In genomic region chr12:106685986-106686385, GRCm38 (mm10) we compare ENCODE assay signal across 15 mouse cellular contexts.
"Had no signal": no experiment of that assay in that cellular context is flagged by ENCODE, and none has a peak within 500 bp of the region (broad histone marks: within the 10 kb centered on the region; RNA-seq: fewer than 3 reads in every experiment).

No protein-coding gene starts in this region.

- H3K4me1 ChIP-seq: neural tube, embryonic 12.5 days had no signal

- H3K4me3 ChIP-seq: limb, embryonic 13.5 days; midbrain, embryonic 13.5 days; neural tube, embryonic 12.5 days had no signal

- DNase-seq: kidney, adult 11 months; kidney, adult 9 months; kidney, postnatal 4 days; left cerebral cortex, postnatal 4 days; lung, adult 18-20 months; retina, postnatal 1 day; right cerebral cortex, postnatal 4 days; spleen, adult 18-20 months; thymus, adult 2 months; thymus, postnatal 4 days had no signal

- H3K9me3 ChIP-seq: limb, embryonic 13.5 days; midbrain, embryonic 13.5 days; neural tube, embryonic 12.5 days had no signal

- ATAC-seq: midbrain, embryonic 13.5 days had no signal

- H3K9ac ChIP-seq: limb, embryonic 13.5 days; liver, embryonic 14.5 days; midbrain, embryonic 13.5 days; neural tube, embryonic 12.5 days had no signal

- H3K36me3 ChIP-seq: limb, embryonic 13.5 days; midbrain, embryonic 13.5 days; neural tube, embryonic 12.5 days had no signal

- H3K27ac ChIP-seq: kidney, postnatal 0 days; limb, embryonic 13.5 days; liver, embryonic 14.5 days; midbrain, embryonic 13.5 days; neural tube, embryonic 12.5 days had no signal

- H3K4me2 ChIP-seq: limb, embryonic 13.5 days; midbrain, embryonic 13.5 days; neural tube, embryonic 12.5 days had no signal

- H3K27me3 ChIP-seq: midbrain, embryonic 13.5 days; neural tube, embryonic 12.5 days had no signal
